Mouse (Mus musculus) spleen, adult 2 months (tissue): ENCODE results near the gene Arfgap1.

ENCODE experiments used
- CTCF ChIP-seq: fragments of 200-500 bp; IDR thresholded peaks from 2 replicates; pipeline ENCODE4 v1.5.1; 2011; ENCODE audit warnings: mild to moderate bottlenecking, inconsistent platforms; ENCODE audit not compliant: insufficient read depth, insufficient read length, insufficient replicate concordance; ENCODE audit errors: extremely low read depth
- POLR2A ChIP-seq: fragments of 200-500 bp; IDR thresholded peaks from 2 replicates; pipeline ENCODE4 v1.6.1; 2011; ENCODE audit warnings: low read depth, low read length, inconsistent platforms

DNA sequence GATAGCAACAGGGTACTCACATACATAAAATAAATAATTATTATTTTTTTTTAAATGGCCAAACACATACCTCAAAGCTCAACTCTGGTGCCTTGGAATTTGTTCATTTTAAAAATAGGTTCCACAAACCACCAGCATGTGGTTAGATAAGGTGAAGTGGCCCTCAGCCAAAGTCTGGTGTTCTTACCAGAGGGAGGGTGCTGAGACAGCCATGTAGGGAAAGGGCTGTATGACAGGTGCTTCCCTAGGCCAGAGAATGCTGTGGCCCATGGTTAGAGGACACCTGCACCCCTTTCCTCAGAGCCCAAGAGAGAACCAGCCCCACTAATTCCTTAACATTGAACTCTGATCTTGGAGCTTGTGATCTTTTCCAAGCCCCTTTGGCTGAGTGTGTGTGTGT is 26.8 kb upstream of the Arfgap1 start:
- TF ChIP-seq CTCF (no peak), POLR2A (no peak)
